Mouse (Mus musculus) hindbrain, postnatal 0 days (tissue): Measurements from ENCODE around the gene Fadd. TPM values are rescaled to one million over a fixed set of nuclear protein-coding genes. Genes with fewer than 3 reads are reported as not detected.

Experiments
- ATAC-seq: fragments of 200-750 bp; cut with Nextera tagmentation; 2 replicates; pipeline ENCODE4 v1.8.0; 2017; ENCODE audit warnings: mild to moderate bottlenecking, moderate TSS enrichment, moderate library complexity
- DNase-seq: peaks from one replicate; pipeline ENCODE4 v3.0.0-alpha.2; 2015; ENCODE audit warnings: low spot score
- H3K27ac ChIP-seq: fragments of 300-500 bp; sonication (generic); 2 replicates; pipeline ENCODE4 v1.5.1; 2014; ENCODE audit warnings: mild to moderate bottlenecking
- H3K27me3 ChIP-seq: fragments of 300-500 bp; sonication (generic); 2 replicates; pipeline ENCODE4 v1.6.1; 2014; ENCODE audit warnings: low read length, mixed read lengths; ENCODE audit not compliant: insufficient read depth
- H3K36me3 ChIP-seq: fragments of 300-500 bp; sonication (generic); 2 replicates; pipeline ENCODE4 v1.6.1; 2014; ENCODE audit warnings: low read length, mixed read lengths; ENCODE audit not compliant: insufficient read depth
- H3K4me1 ChIP-seq: fragments of 300-500 bp; sonication (generic); 2 replicates; pipeline ENCODE4 v1.6.1; 2014; ENCODE audit warnings: antibody characterized with exemption, low read length, mixed read lengths; ENCODE audit not compliant: insufficient read depth
- H3K4me2 ChIP-seq: fragments of 300-500 bp; sonication (generic); 2 replicates; pipeline ENCODE4 v1.6.1; 2014; ENCODE audit warnings: low read depth, mild to moderate bottlenecking, low read length, moderate library complexity, mixed read lengths
- H3K4me3 ChIP-seq: fragments of 300-500 bp; sonication (generic); 2 replicates; pipeline ENCODE4 v1.5.1; 2014; ENCODE audit warnings: low read length
- H3K9ac ChIP-seq: fragments of 300-500 bp; sonication (generic); replicated peaks from 2 replicates; pipeline ENCODE4 v1.6.1; 2014; ENCODE audit warnings: mild to moderate bottlenecking, low read length, moderate library complexity, mixed read lengths
- H3K9me3 ChIP-seq: fragments of 300-500 bp; sonication (generic); 2 replicates; pipeline ENCODE4 v1.6.1; 2016; ENCODE audit warnings: low read length, mixed read lengths
- CTCF ChIP-seq: IDR thresholded peaks from 2 replicates; pipeline ENCODE4 v1.5.1; 2016; ENCODE audit warnings: antibody characterized with exemption, control low read depth, low read depth
- WGBS: fragments of 180-500 bp; shearing (Covaris S2); extraction: QIAGEN DNeasy Blood & Tissue Kit; methylation state at CpG from one replicate; pipeline ENCODE4 v1.1.7; 2014; 5-methylcytosine and 5-hydroxymethylcytosine counted together
- polyA plus RNA-seq: library from polyadenylated mRNA; unstranded; fragments of >200 nt; fragmentation: Nextera tagmentation; extraction: Ambion mirVana; gene quantifications from 2 replicates; pipeline ENCODE4 v1.2.1, GENCODE M21; 2015
- total RNA-seq: library from RNA; depleted of rRNA; stranded (reverse); fragments of >200 nt; gene quantifications from 2 replicates; pipeline ENCODE4 v1.2.3, GENCODE M21; 2014

Fadd gene
- total and polyA plus RNA-seq, 2 experiments from 2014 or later = 3.1 to 4.3 TPM

GRCm38 (mm10) chr7:144553237-144554122 lies 28.8 kb downstream of the Fadd start, which contains the start of gene Ppfia1:
Gene Ppfia1, minus strand, starts transcription at chr7:144553729.
- Histone ChIP-seq H3K4me3 (peak within 1 kb of the TSS; percentile 98), H3K4me1 (peaks cover 13% of the 10 kb centered on the region), H3K9me3 (no peaks in the 10 kb centered on the region), H3K27ac (peak within 1 kb of the TSS; percentile 76), H3K4me2 (peak within 1 kb of the TSS; percentile 83), H3K27me3 (no peaks in the 10 kb centered on the region), H3K36me3 (peaks cover 8% of the 10 kb centered on the region; the same call in 1 of the 2 replicates), H3K9ac (peak within 1 kb of the TSS; percentile 98)
- under 1% methylated on average over 85 of the region's 97 CpGs for WGBS
- no peak for TF ChIP-seq CTCF
- DNase-seq (peak; percentile 99), ATAC-seq (peak; percentile 96)

DNA sequence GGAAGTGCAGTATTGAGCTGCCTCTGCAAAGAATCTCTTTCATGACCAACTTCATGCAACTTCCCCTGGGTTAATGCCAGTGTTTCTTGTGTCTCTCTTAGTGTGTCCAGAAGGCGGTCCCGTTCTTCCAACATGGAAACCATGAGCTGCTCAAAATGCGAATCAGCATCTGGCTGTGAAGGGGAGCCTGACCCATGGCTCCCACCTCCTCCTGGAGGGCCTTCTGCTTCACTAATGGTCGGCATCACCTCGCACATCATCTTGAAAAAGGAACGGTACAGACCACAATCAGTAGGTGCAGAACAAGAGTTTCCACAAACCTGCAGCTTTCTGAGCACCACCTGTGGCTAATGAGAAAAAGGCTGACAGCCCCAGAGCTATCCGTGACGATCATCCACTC lies 30.0 kb downstream of the Fadd start:
- Histone ChIP-seq H3K4me3 (peak overlapping the region; percentile 98; the same call in 1 of the 2 replicates), H3K36me3 (peaks cover 8% of the 10 kb centered on the region; the same call in 1 of the 2 replicates), H3K9ac (peak overlapping the region; percentile 98), H3K27me3 (no peaks in the 10 kb centered on the region), H3K27ac (0 out of 2 replicates have a peak overlapping the region, but pooled peaks have one; percentile 76), H3K4me1 (peaks cover 13% of the 10 kb centered on the region), H3K4me2 (peak overlapping the region; percentile 83), H3K9me3 (no peaks in the 10 kb centered on the region)
- WGBS = 83% methylated on average over 8 of the region's 8 CpGs
- TF ChIP-seq CTCF = no peak
- no peak for ATAC-seq
- DNase-seq = no peak

DNA sequence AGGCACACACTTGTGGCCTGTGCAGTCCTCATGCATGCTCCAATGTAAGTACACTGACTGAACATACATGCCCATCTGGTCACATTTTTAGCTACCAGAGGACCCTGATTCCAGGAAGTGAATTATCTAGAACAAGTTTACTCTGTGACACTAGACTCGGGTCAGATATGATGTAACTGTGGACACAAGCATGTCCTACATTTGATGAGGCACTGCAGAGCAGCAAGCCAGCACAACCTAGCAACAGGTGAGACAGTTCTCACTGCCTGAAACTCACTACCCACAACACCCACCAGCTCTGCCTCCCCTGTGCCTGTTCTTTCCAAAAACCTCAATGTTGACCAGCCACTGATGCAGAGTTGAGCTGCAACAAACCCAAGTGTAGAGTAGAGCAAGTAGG lies 31.5 kb downstream of the Fadd start:
- 89% methylated on average over 1 of the region's 1 CpGs for WGBS
- peaks cover 13% of the 10 kb centered on the region for H3K4me1 ChIP-seq
- ATAC-seq = no peak
- H3K27me3 ChIP-seq = no peaks in the 10 kb centered on the region
- H3K4me3 ChIP-seq = no peak overlapping the region
- H3K9me3 ChIP-seq = no peaks in the 10 kb centered on the region
- H3K4me2 ChIP-seq = no peak overlapping the region
- DNase-seq = no peak
- no peak overlapping the region for H3K27ac ChIP-seq
- peaks cover 8% of the 10 kb centered on the region; the same call in 1 of the 2 replicates for H3K36me3 ChIP-seq
- no peak for TF ChIP-seq CTCF
- H3K9ac ChIP-seq = no peak overlapping the region

DNA sequence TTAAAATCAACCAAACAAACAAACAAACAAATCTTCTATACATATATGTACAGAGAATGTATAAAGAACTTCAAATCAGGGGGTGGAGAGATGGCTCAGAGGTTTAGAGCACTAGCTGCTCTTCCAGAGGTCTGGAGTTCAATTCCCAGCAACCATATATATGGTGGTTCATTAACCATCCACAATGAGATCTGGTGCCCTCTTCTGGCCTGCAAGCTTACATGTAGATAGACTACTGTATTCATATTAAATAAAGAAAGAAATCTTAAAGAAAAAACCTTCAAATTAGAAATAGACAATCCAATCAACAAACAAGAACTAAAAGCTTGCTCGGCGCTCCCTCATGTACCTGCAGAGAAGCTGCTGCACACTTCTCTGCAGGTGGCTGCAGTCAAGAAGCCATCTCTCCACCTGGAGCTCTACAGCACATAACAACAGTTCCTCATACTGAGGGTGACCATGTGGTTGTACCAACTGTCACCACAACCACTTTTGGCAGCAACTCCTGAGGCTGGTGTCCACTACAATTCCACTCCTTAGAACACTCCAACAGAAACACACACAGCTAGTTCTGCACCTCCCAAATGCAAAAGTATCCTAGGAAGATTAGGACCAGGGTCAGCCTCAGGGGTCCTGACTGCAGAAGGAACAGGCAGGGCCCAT lies 32.2 kb downstream of the Fadd start:
- 92% methylated on average over 2 of the region's 2 CpGs for whole genome bisulfite sequencing

GRCm38 (mm10) chr7:144545231-144545630 lies 37.0 kb downstream of the Fadd start:
- no peaks in the 10 kb centered on the region for H3K27me3 ChIP-seq
- WGBS = 77% methylated on average over 3 of the region's 3 CpGs

More for the DNA sequence above, 32.2 kb downstream of the Fadd start:
- Histone ChIP-seq H3K27me3 (no peaks in the 10 kb centered on the region), H3K4me3 (no peak overlapping the region), H3K9me3 (no peaks in the 10 kb centered on the region), H3K4me2 (no peak overlapping the region), H3K9ac (no peak overlapping the region), H3K36me3 (peaks cover 8% of the 10 kb centered on the region; the same call in 1 of the 2 replicates), H3K4me1 (peaks cover 13% of the 10 kb centered on the region), H3K27ac (no peak overlapping the region)
- no peak for DNase-seq
- no peak; the same call in 1 of the 2 replicates for TF ChIP-seq CTCF
- ATAC-seq = no peak

DNA sequence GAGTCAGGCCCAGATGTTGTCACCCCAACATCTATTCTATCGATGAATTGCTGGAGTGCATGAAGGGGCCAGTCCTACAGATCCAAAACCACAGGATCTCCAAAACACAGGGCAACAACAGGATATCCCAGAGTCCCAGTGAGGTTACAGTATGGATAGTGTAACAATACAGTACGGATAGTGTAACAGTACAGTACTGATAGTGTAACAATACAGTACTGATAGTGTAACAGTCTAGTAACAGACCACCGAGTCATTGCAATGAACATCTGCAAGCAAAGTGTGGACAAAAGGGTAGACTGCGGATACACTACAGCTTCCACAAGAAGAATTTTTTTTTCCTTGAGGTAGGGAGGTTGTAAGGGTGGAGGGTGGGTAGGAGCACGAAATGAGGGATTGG lies 40.9 kb downstream of the Fadd start:
- no peak for TF ChIP-seq CTCF
- WGBS = 95% methylated on average over 5 of the region's 5 CpGs
- no peak overlapping the region for H3K9ac ChIP-seq
- peaks cover 3% of the 10 kb centered on the region; the same call in 1 of the 2 replicates for H3K4me1 ChIP-seq
- H3K27me3 ChIP-seq = no peaks in the 10 kb centered on the region
- H3K36me3 ChIP-seq = no peaks in the 10 kb centered on the region
- no peak overlapping the region for H3K4me3 ChIP-seq
- ATAC-seq (no peak), DNase-seq (no peak)
- H3K27ac ChIP-seq = no peak overlapping the region
- H3K4me2 ChIP-seq = no peak overlapping the region
- no peaks in the 10 kb centered on the region for H3K9me3 ChIP-seq

More at GRCm38 (mm10) chr7:144545231-144545630, 37.0 kb downstream of the Fadd start:
- Histone ChIP-seq H3K9me3 (no peaks in the 10 kb centered on the region), H3K27ac (peak overlapping the region; percentile 16; the same call in 1 of the 2 replicates), H3K36me3 (0 out of 2 replicates have a peak, but pooled peaks cover 4% of the 10 kb centered on the region), H3K4me1 (0 out of 2 replicates have a peak, but pooled peaks cover under 1% of the 10 kb centered on the region), H3K4me3 (no peak overlapping the region), H3K9ac (no peak overlapping the region), H3K4me2 (no peak overlapping the region)
- DNase-seq (no peak), ATAC-seq (no peak)
- no peak for TF ChIP-seq CTCF
